Mouse (Mus musculus) natural killer cell, adult 2 months (primary cell): Measurements from ENCODE around the gene Il1f5.

Experiments used
- DNase-seq, 2 experiments: peaks; one replicate each; pipeline ENCODE4 v3.0.0; 2022; ENCODE audit warnings: low spot score in 2 of 2

The Il1f5 gene

GRCm38 (mm10) chr2:24276654-24277053 is at the start of gene Il1f5:
Il1f5 (plus strand) TSS chr2:24276954.
- no peak for DNase-seq

- no peak for DNase-seq
These were observed 49.6 kb upstream of the Il1f5 start for GRCm38 (mm10) chr2:24227191-24227590.

GRCm38 (mm10) chr2:24267503-24267902 is 9.3 kb upstream of the Il1f5 start:
- DNase-seq, result no peak

GRCm38 (mm10) chr2:24273619-24274018 is 3.1 kb upstream of the Il1f5 start:
- no peak for DNase-seq

GRCm38 (mm10) chr2:24275146-24275545 is 1.6 kb upstream of the Il1f5 start:
- DNase-seq, result no peak

- no peak for DNase-seq
These were observed 14.1 kb downstream of the Il1f5 start, which contains the start of gene Il1f10 for GRCm38 (mm10) chr2:24290896-24291295. Il1f10 (plus strand) TSS chr2:24291196.

- no peak for DNase-seq
These were observed 17.9 kb downstream of the Il1f5 start for GRCm38 (mm10) chr2:24294616-24295015.

GRCm38 (mm10) chr2:24296837-24297236 is 20.1 kb downstream of the Il1f5 start:
- DNase-seq, result peak in 1 of 2 experiments; percentile 47

- DNase-seq, result peak in 1 of 2 experiments; percentile 37
These were observed 34.7 kb downstream of the Il1f5 start for GRCm38 (mm10) chr2:24311302-24312001.

- DNase-seq, result no peak
These were observed 40.2 kb downstream of the Il1f5 start for GRCm38 (mm10) chr2:24316919-24317318.

- no peak for DNase-seq
These were observed 41.3 kb downstream of the Il1f5 start for GRCm38 (mm10) chr2:24317919-24318598.
